Mouse (Mus musculus): ENCODE measurements at regions not wholly inside any gene's neighbourhood (a gene's known extent, or its start where the extent isn't known, plus 50 kb on each side); places are given as distances from the start of the nearest gene placed in this dataset.

GRCm38 (mm10) chr13:26469343-26469742, 300.6 kb downstream of the Hdgfl1 start:
- no peaks in the 10 kb centered on the region for H3K9me3 ChIP-seq (ENCODE audit: control insufficient read depth, low read length)
- 57% methylated on average over 3 of the region's 3 CpGs for WGBS
- H3K27ac ChIP-seq (ENCODE audit: low read length), result no peak overlapping the region
- no peaks in the 10 kb centered on the region for H3K36me3 ChIP-seq (ENCODE audit: control insufficient read depth, insufficient read depth, low read length)
- no peak overlapping the region for H3K4me2 ChIP-seq (ENCODE audit: low read depth, low read length)
- no peaks in the 10 kb centered on the region for H3K4me1 ChIP-seq (ENCODE audit: control insufficient read depth, insufficient read depth, low read length)
- H3K4me3 ChIP-seq (ENCODE audit: low read length), result no peak overlapping the region
- no peaks in the 10 kb centered on the region for H3K27me3 ChIP-seq (replicated peaks; ENCODE audit: control insufficient read depth, insufficient read depth, low read length)
- ATAC-seq, result no peak
- no peak overlapping the region for H3K9ac ChIP-seq (ENCODE audit: low read depth, low read length)

DNA sequence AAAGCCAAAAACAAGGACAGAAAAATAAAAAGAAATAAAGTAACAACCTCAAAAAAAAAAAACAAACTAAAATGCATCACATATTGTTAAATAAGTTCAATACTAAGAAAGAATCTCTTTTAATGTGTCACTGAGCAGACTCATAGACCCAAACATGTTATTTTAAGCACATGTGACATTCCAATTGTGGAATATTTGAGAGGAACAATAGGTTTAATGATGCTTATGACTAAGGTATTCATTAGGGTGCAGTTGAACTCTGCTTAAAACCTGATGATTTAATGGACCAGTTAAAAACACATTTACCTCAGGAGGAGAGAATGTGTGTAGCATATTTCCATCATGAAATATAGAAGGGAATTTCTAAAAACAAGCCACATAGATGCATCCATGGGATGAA, 302.4 kb downstream of the Hdgfl1 start:
- Histone ChIP-seq H3K9ac (ENCODE audit: low read depth, low read length) (no peak overlapping the region), H3K36me3 (ENCODE audit: control insufficient read depth, insufficient read depth, low read length) (no peaks in the 10 kb centered on the region), H3K27me3 (replicated peaks; ENCODE audit: control insufficient read depth, insufficient read depth, low read length) (no peaks in the 10 kb centered on the region), H3K4me2 (ENCODE audit: low read depth, low read length) (no peak overlapping the region), H3K4me1 (ENCODE audit: control insufficient read depth, insufficient read depth, low read length) (no peaks in the 10 kb centered on the region), H3K9me3 (ENCODE audit: control insufficient read depth, low read length) (no peaks in the 10 kb centered on the region), H3K4me3 (ENCODE audit: low read length) (no peak overlapping the region), H3K27ac (ENCODE audit: low read length) (no peak overlapping the region)
- no peak for ATAC-seq

GRCm38 (mm10) chr13:26464523-26464922, 305.4 kb downstream of the Hdgfl1 start:
- Histone ChIP-seq H3K4me2 (ENCODE audit: low read depth, low read length) (no peak overlapping the region), H3K4me1 (ENCODE audit: control insufficient read depth, insufficient read depth, low read length) (no peaks in the 10 kb centered on the region), H3K9me3 (ENCODE audit: control insufficient read depth, low read length) (no peaks in the 10 kb centered on the region), H3K9ac (ENCODE audit: low read depth, low read length) (no peak overlapping the region), H3K27ac (ENCODE audit: low read length) (no peak overlapping the region), H3K27me3 (replicated peaks; ENCODE audit: control insufficient read depth, insufficient read depth, low read length) (no peaks in the 10 kb centered on the region), H3K36me3 (ENCODE audit: control insufficient read depth, insufficient read depth, low read length) (no peaks in the 10 kb centered on the region), H3K4me3 (ENCODE audit: low read length) (no peak overlapping the region)
- no peak for ATAC-seq
- WGBS, result 32% methylated on average over 2 of the region's 2 CpGs

GRCm38 (mm10) chr13:26464096-26464495, 305.9 kb downstream of the Hdgfl1 start:
- Histone ChIP-seq H3K4me3 (ENCODE audit: low read length) (no peak overlapping the region), H3K36me3 (ENCODE audit: control insufficient read depth, insufficient read depth, low read length) (no peaks in the 10 kb centered on the region), H3K27me3 (replicated peaks; ENCODE audit: control insufficient read depth, insufficient read depth, low read length) (no peaks in the 10 kb centered on the region), H3K4me2 (ENCODE audit: low read depth, low read length) (no peak overlapping the region), H3K27ac (ENCODE audit: low read length) (no peak overlapping the region), H3K4me1 (ENCODE audit: control insufficient read depth, insufficient read depth, low read length) (no peaks in the 10 kb centered on the region), H3K9me3 (ENCODE audit: control insufficient read depth, low read length) (no peaks in the 10 kb centered on the region), H3K9ac (ENCODE audit: low read depth, low read length) (no peak overlapping the region)
- no peak for ATAC-seq

DNA sequence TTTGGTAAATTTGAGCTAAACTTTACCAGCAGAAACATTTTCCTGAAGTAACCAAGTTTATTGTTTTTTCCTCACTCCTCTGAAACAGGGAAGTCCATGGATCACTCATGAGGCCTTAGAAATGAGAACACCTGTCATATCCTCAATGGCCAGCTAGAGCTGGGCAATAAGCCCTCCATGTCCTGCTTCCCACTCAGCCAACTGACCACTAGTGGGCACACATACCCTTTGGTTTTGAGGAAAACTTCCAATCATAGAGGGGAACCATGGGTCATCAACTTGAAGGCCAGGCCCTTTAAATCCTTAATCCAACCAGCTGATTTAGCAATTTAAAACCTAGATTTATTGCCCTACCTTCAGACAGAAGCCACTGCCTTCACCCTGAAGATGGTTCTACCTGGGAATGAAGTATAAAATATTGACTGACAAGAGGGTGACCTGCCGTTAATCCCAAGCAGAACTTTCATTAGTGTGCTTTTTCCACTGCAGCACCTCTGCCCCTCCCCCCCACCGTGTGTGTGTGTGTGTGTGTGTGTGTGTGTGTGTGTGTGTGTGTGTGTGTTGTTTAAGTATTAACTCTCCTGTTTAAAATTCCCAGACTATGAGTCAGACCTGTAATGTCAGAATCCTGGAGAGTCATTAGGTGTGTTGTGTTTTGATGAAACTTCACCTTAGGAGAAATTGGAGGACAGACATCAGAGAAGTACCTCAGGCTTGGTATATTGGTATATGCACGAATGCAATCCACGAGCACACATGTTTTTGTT, 312.3 kb downstream of the Hdgfl1 start:
- WGBS, result 78% methylated on average over 4 of the region's 4 CpGs
- Histone ChIP-seq H3K4me1 (ENCODE audit: control insufficient read depth, insufficient read depth, low read length) (no peaks in the 10 kb centered on the region), H3K9ac (ENCODE audit: low read depth, low read length) (no peak overlapping the region), H3K27ac (ENCODE audit: low read length) (no peak overlapping the region), H3K36me3 (ENCODE audit: control insufficient read depth, insufficient read depth, low read length) (no peaks in the 10 kb centered on the region), H3K4me2 (ENCODE audit: low read depth, low read length) (no peak overlapping the region), H3K9me3 (ENCODE audit: control insufficient read depth, low read length) (no peaks in the 10 kb centered on the region), H3K4me3 (ENCODE audit: low read length) (no peak overlapping the region), H3K27me3 (replicated peaks; ENCODE audit: control insufficient read depth, insufficient read depth, low read length) (no peaks in the 10 kb centered on the region)
- ATAC-seq, result no peak

DNA sequence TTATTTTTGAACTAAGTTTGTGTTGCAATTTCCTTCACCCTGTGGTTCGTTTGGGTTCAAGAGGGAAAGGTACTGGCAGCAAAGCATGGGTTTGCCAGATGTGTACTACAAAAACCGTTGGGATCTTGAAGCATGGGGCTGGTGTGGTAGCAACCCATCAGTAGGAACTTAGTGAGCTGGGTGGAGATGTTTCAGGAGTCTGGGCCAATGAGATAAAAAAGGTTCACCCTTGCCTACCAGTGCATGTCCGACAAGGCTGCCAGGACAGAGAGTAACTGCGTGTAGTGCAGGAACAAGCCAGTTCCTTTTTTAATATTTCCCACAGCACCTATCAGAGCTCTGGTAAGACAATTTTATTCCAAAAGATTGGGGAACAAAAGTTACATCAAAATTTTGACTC, 343.3 kb downstream of the Hdgfl1 start:
- Histone ChIP-seq H3K4me2 (ENCODE audit: low read depth, low read length) (no peak overlapping the region), H3K9me3 (ENCODE audit: control insufficient read depth, low read length) (no peaks in the 10 kb centered on the region), H3K27ac (ENCODE audit: low read length) (no peak overlapping the region), H3K9ac (ENCODE audit: low read depth, low read length) (no peak overlapping the region), H3K4me3 (ENCODE audit: low read length) (no peak overlapping the region), H3K36me3 (ENCODE audit: control insufficient read depth, insufficient read depth, low read length) (no peaks in the 10 kb centered on the region), H3K27me3 (replicated peaks; ENCODE audit: control insufficient read depth, insufficient read depth, low read length) (no peaks in the 10 kb centered on the region), H3K4me1 (ENCODE audit: control insufficient read depth, insufficient read depth, low read length) (no peaks in the 10 kb centered on the region)
- ATAC-seq, result no peak
- 84% methylated on average over 4 of the region's 4 CpGs for WGBS

DNA sequence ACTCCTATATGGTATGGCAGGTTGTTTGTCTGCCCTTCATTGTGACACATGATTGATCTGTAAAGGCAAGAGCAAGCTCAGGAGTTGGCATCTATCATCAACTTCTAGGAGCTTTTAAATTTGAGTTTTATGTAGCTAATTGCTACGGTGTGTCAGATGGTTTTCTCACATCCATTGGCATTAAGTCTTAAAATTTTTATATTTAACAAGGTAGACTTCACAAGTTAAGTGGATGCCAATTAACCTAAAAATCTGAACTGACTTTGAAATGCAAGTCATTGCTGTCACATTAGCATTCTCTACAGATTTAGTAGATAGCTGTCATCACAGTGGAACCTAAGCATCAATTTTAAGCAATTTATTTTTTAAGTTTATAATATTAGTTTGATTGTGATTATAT, 345.5 kb downstream of the Hdgfl1 start:
- no peak overlapping the region for H3K4me2 ChIP-seq (ENCODE audit: low read depth, low read length)
- H3K27ac ChIP-seq (ENCODE audit: low read length), result no peak overlapping the region
- ATAC-seq, result no peak
- H3K4me3 ChIP-seq (ENCODE audit: low read length), result no peak overlapping the region
- WGBS, result 87% methylated on average over 1 of the region's 1 CpGs
- no peaks in the 10 kb centered on the region for H3K4me1 ChIP-seq (ENCODE audit: control insufficient read depth, insufficient read depth, low read length)
- no peaks in the 10 kb centered on the region for H3K36me3 ChIP-seq (ENCODE audit: control insufficient read depth, insufficient read depth, low read length)
- no peaks in the 10 kb centered on the region for H3K9me3 ChIP-seq (ENCODE audit: control insufficient read depth, low read length)
- H3K27me3 ChIP-seq (replicated peaks; ENCODE audit: control insufficient read depth, insufficient read depth, low read length), result no peaks in the 10 kb centered on the region
- H3K9ac ChIP-seq (ENCODE audit: low read depth, low read length), result no peak overlapping the region

- Histone ChIP-seq H3K27me3 (replicated peaks; ENCODE audit: control insufficient read depth, insufficient read depth, low read length) (no peaks in the 10 kb centered on the region), H3K9me3 (ENCODE audit: control insufficient read depth, low read length) (no peaks in the 10 kb centered on the region), H3K9ac (ENCODE audit: low read depth, low read length) (no peak overlapping the region), H3K27ac (ENCODE audit: low read length) (no peak overlapping the region), H3K4me2 (ENCODE audit: low read depth, low read length) (no peak overlapping the region), H3K4me3 (ENCODE audit: low read length) (no peak overlapping the region), H3K36me3 (ENCODE audit: control insufficient read depth, insufficient read depth, low read length) (no peaks in the 10 kb centered on the region), H3K4me1 (ENCODE audit: control insufficient read depth, insufficient read depth, low read length) (no peaks in the 10 kb centered on the region)
- no peak for ATAC-seq
Observed at GRCm38 (mm10) chr13:26405757-26406156, 364.2 kb downstream of the Hdgfl1 start.

GRCm38 (mm10) chr13:26404707-26405106, 365.3 kb downstream of the Hdgfl1 start:
- no peak overlapping the region for H3K27ac ChIP-seq (ENCODE audit: low read length)
- no peaks in the 10 kb centered on the region for H3K9me3 ChIP-seq (ENCODE audit: control insufficient read depth, low read length)
- H3K36me3 ChIP-seq (ENCODE audit: control insufficient read depth, insufficient read depth, low read length), result no peaks in the 10 kb centered on the region
- H3K4me2 ChIP-seq (ENCODE audit: low read depth, low read length), result no peak overlapping the region
- ATAC-seq, result no peak
- H3K4me3 ChIP-seq (ENCODE audit: low read length), result no peak overlapping the region
- no peak overlapping the region for H3K9ac ChIP-seq (ENCODE audit: low read depth, low read length)
- no peaks in the 10 kb centered on the region for H3K4me1 ChIP-seq (ENCODE audit: control insufficient read depth, insufficient read depth, low read length)
- no peaks in the 10 kb centered on the region for H3K27me3 ChIP-seq (replicated peaks; ENCODE audit: control insufficient read depth, insufficient read depth, low read length)
- 47% methylated on average over 2 of the region's 2 CpGs for WGBS
